Mouse (Mus musculus) embryo, embryonic 9.5 days (tissue): ENCODE measurements at regions not wholly inside any gene's neighbourhood (a gene's known extent, or its start where the extent isn't known, plus 50 kb on each side); places are given as distances from the start of the nearest gene placed in this dataset.

Source experiments
- DNase-seq: peaks from one replicate; pipeline ENCODE4 v3.0.0-alpha.2; 2017; ENCODE audit errors: extremely low spot score

DNA sequence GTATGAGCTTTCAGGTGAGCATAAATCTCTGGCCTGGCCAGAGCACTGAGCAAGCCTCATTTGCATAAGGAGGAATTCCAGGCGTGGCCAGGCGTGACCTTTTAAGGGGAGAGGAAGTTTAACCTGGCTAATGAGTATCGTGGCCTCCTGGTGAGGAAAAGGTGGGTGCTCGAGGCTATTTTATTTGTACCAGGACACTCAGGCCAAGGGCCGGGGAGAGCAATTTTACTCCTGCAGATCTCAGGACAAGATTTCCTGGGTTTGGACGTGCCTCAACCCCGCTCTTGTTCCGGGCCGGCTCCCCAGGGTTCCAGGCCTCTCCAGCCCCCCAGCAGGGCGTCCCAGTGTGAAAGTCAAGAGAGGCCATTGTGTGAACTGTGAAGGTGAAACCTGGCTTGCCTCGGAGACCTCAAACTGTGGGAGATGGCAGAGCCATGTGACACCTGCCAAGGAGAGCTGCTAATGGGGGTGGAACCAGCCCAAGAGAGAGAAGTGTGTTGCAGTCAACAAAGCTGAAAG is 54.3 kb upstream of the Hs6st1 start:
- DNase-seq, result no peak

DNA sequence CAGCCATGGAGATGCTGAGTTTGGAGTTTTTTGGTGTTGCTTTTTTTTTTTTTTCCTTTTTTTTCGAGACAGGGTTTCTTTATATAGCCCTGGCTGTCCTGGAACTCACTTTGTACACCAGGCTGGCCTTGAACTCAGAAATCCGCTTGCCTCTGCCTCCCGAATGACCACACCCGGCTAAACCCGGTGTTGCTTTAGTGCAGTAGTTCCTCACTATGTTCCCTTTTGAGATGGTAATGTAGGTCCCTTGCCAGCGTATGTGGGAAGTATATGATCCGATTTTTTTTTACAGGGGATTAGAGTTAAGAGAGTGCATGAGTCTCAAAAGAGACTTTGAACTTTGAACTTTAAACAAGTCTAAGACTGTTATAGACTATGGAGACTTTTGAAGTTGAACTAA is 53.8 kb upstream of the Hs6st1 start:
- DNase-seq, result no peak

DNA sequence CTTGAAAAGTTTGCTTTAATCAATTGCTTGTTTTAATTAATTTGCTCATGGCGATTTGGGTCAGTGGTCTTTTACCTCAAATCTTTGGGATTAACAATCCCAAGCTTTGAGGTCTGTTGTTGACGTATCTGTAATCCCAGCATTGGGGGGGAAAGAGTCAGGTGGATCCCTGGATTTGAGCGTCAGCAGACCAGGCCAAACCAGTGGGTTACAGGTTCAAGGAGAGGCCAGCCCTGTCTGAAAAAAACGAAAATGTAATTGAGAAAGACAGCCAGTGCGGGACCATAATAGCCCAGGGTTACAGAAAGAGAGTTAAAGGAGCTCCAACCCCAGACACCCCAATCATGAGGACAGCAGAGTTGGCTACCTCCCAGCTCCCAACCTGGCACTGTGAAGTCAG is 53.0 kb upstream of the Hs6st1 start:
- no peak for DNase-seq

DNA sequence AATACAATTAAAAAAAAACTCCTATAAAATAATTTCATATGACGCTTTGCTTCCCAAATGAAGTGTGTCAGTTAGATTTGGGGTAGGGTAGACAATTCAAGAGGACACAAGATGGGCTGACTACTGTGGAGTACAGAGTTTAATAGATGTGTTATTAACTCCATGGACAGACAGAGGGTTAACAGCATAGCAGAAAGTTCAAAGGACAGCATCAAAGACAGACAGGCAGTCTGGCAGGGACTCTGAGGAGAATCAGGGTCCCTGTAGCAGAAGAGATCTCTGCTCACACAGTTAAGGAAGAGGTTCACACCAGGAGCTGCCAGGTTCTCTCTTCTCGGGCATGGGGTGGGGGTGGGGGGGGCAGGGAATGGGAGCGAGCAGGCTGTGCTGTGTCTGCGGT is 51.6 kb upstream of the Hs6st1 start:
- no peak for DNase-seq

DNA sequence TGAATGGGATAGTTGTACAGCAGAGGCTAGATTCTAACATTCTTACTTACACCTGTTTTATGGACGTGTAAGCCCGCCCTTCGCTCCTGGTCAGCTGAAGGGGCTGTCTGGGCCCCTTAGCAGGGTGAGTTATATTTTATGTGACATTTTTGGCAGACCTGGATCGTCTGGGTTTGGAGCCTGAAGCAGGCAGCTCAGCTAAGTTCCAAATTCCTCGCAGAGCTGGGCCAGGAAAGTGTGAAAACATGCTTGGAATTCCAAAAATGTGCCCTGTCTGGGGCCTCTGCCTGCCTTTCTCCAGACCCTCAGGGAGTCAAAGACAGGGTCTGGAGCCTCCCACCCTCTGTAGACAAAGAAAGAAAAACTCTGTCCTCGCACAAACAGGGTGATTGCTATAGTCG is 51.1 kb upstream of the Hs6st1 start:
- DNase-seq, result peak; percentile 81

DNA sequence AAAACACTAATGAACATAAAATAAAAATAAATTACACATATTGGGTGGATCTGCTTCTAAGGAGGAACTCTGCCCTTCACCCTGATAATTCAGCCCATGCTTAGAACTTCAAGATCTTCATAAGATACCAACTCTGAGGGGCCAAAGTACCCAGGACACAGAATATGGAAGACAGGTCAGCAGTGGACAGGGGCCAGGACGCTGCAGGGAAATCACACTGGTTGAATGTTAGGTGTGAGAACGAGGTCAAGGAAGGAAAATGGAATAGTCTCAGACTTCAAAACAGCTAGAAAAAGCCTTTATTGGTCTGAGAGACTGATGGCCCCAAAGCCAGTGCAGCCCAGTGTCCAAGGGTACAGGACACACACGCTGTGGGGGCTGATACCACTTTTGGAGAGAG is 50.5 kb upstream of the Hs6st1 start:
- no peak for DNase-seq
